Mouse (Mus musculus): ENCODE results near the gene Alyref. TPM values are rescaled to one million over a fixed set of nuclear protein-coding genes. Genes with fewer than 3 reads are reported as not detected.

The Alyref gene
- polyA plus RNA-seq, 1 experiment from 2014 or later: 87.2 TPM

- peak overlapping the region; percentile 78 for H3K4me3 ChIP-seq (ENCODE audit: low read depth, low read length)
- peak overlapping the region; percentile 93 for H3K4me2 ChIP-seq (ENCODE audit: low read depth, low read length)
- peak overlapping the region; percentile 94 for H3K27ac ChIP-seq (ENCODE audit: low read length)
- peak overlapping the region; percentile 93 for H3K9ac ChIP-seq (ENCODE audit: low read depth, low read length)
- no peaks in the 10 kb centered on the region for H3K9me3 ChIP-seq (replicated peaks; ENCODE audit: control insufficient read depth, low read length)
- peaks cover 27% of the 10 kb centered on the region for H3K4me1 ChIP-seq (ENCODE audit: control insufficient read depth, low read depth, low read length)
- WGBS (ENCODE audit: insufficient replicate concordance): 10% methylated on average over 7 of the region's 7 CpGs
- ATAC-seq (ENCODE audit: low read depth): no peak
- H3K36me3 ChIP-seq (ENCODE audit: control insufficient read depth, insufficient read depth): no peaks in the 10 kb centered on the region
- no peaks in the 10 kb centered on the region for H3K27me3 ChIP-seq (ENCODE audit: control insufficient read depth, insufficient read depth, low read depth, low read length)
These were observed 49.4 kb downstream of the Alyref start for GRCm38 (mm10) chr11:120548786-120549167.

DNA sequence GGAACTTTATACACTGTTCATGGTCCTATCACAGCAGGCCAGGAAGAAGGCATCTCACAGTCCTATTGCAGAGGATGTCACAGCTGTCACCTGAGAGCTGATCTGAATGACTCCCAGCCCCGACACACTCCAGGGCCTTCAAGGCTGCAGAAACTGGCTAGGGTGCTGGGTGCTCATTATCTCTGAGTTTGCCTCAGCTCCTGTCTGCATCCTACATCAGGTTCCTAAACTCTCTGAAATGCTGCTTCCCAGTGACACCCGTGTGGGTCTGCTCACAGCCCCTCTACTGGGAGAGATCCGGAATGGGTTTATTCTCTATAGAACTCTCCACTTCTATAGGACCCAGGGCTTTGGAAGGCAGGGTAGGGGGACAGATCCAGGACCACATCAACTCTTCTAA lies 50.0 kb downstream of the Alyref start:
- Histone ChIP-seq H3K9ac (ENCODE audit: low read depth, low read length) (peak overlapping the region; percentile 4; the same call in 1 of the 2 replicates), H3K4me1 (ENCODE audit: control insufficient read depth, low read depth, low read length) (peaks cover 27% of the 10 kb centered on the region), H3K36me3 (ENCODE audit: control insufficient read depth, insufficient read depth) (no peaks in the 10 kb centered on the region), H3K4me3 (ENCODE audit: low read depth, low read length) (peak overlapping the region; percentile 78), H3K27me3 (ENCODE audit: control insufficient read depth, insufficient read depth, low read depth, low read length) (no peaks in the 10 kb centered on the region), H3K9me3 (replicated peaks; ENCODE audit: control insufficient read depth, low read length) (no peaks in the 10 kb centered on the region), H3K27ac (ENCODE audit: low read length) (no peak overlapping the region; the same call in none of the 2 replicates), H3K4me2 (ENCODE audit: low read depth, low read length) (peak overlapping the region; percentile 93)
- no peak for ATAC-seq (ENCODE audit: low read depth)
- WGBS (ENCODE audit: insufficient replicate concordance): 75% methylated on average over 3 of the region's 3 CpGs

- ATAC-seq (ENCODE audit: low read depth): no peak
- H3K36me3 ChIP-seq (ENCODE audit: control insufficient read depth, insufficient read depth): no peaks in the 10 kb centered on the region
- WGBS (ENCODE audit: insufficient replicate concordance): 48% methylated on average over 2 of the region's 2 CpGs
- no peak overlapping the region for H3K4me2 ChIP-seq (ENCODE audit: low read depth, low read length)
- no peaks in the 10 kb centered on the region for H3K9me3 ChIP-seq (replicated peaks; ENCODE audit: control insufficient read depth, low read length)
- no peaks in the 10 kb centered on the region for H3K27me3 ChIP-seq (ENCODE audit: control insufficient read depth, insufficient read depth, low read depth, low read length)
- no peak overlapping the region for H3K4me3 ChIP-seq (ENCODE audit: low read depth, low read length)
- peaks cover 27% of the 10 kb centered on the region for H3K4me1 ChIP-seq (ENCODE audit: control insufficient read depth, low read depth, low read length)
- H3K9ac ChIP-seq (ENCODE audit: low read depth, low read length): no peak overlapping the region
- H3K27ac ChIP-seq (ENCODE audit: low read length): no peak overlapping the region
These were observed 50.7 kb downstream of the Alyref start for GRCm38 (mm10) chr11:120547469-120547868.

DNA sequence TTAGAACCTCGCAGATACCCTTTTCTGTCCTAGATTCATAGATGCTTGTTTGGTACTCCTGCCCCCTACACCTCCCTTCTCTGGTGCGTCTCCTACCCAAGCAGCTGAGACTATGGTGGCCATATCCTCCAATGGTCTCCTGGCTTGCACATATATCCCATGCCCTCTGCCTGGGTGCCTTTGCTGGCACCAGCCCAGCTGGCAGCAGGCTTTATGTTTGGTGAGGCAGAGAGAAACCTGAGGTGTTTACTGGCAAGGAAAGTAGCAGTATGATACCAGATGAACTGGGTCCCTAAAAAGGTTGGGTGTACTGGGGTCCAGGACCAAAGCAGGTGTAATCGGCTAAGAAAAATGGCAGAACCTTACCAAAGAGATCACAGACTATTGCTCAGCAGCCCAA lies 52.2 kb downstream of the Alyref start:
- 72% methylated on average over 3 of the region's 3 CpGs for WGBS (ENCODE audit: insufficient replicate concordance)
- ATAC-seq (ENCODE audit: low read depth): no peak
- H3K9ac ChIP-seq (ENCODE audit: low read depth, low read length): no peak overlapping the region
- H3K4me2 ChIP-seq (ENCODE audit: low read depth, low read length): no peak overlapping the region
- H3K4me1 ChIP-seq (ENCODE audit: control insufficient read depth, low read depth, low read length): peaks cover 27% of the 10 kb centered on the region
- no peaks in the 10 kb centered on the region for H3K9me3 ChIP-seq (replicated peaks; ENCODE audit: control insufficient read depth, low read length)
- no peaks in the 10 kb centered on the region for H3K27me3 ChIP-seq (ENCODE audit: control insufficient read depth, insufficient read depth, low read depth, low read length)
- no peak overlapping the region for H3K4me3 ChIP-seq (ENCODE audit: low read depth, low read length)
- H3K36me3 ChIP-seq (ENCODE audit: control insufficient read depth, insufficient read depth): no peaks in the 10 kb centered on the region
- H3K27ac ChIP-seq (ENCODE audit: low read length): no peak overlapping the region

- ATAC-seq (ENCODE audit: low read depth): no peak
- Histone ChIP-seq H3K9me3 (replicated peaks; ENCODE audit: control insufficient read depth, low read length) (no peaks in the 10 kb centered on the region), H3K36me3 (ENCODE audit: control insufficient read depth, insufficient read depth) (no peaks in the 10 kb centered on the region), H3K27ac (ENCODE audit: low read length) (no peak overlapping the region), H3K4me1 (ENCODE audit: control insufficient read depth, low read depth, low read length) (peaks cover 18% of the 10 kb centered on the region), H3K4me2 (ENCODE audit: low read depth, low read length) (no peak overlapping the region), H3K9ac (ENCODE audit: low read depth, low read length) (no peak overlapping the region), H3K4me3 (ENCODE audit: low read depth, low read length) (no peak overlapping the region), H3K27me3 (ENCODE audit: control insufficient read depth, insufficient read depth, low read depth, low read length) (no peaks in the 10 kb centered on the region)
- WGBS (ENCODE audit: insufficient replicate concordance): 72% methylated on average over 6 of the region's 6 CpGs
These were observed 55.8 kb downstream of the Alyref start for GRCm38 (mm10) chr11:120542376-120542775.

Small RNA genes lying within 50 kb of the gene (microRNA-seq; reads per million reads assigned to microRNA genes)
- gene Mir6936: 4.9 reads per million, percentile 16 among the genes with 10 or more reads in this experiment

Other genes with a start within 250 kb of the Alyref start
- 531 and 545 TPM in 2 replicates for gene Actg1, start 249.8 kb downstream of the Alyref start, polyA plus RNA-seq (2015; fragmentation: Nextera tagmentation; extraction: Ambion mirVana)
- gene Fscn2, start 236.8 kb downstream of the Alyref start, polyA plus RNA-seq (2015; fragmentation: Nextera tagmentation; extraction: Ambion mirVana): not detected in 2 replicates
- gene Faap100, start 219.6 kb downstream of the Alyref start, polyA plus RNA-seq (2015; fragmentation: Nextera tagmentation; extraction: Ambion mirVana): 6.0 and 6.5 TPM in 2 replicates
- 18.5 and 19.0 TPM in 2 replicates for gene Nploc4, start 160.7 kb downstream of the Alyref start, polyA plus RNA-seq (2015; fragmentation: Nextera tagmentation; extraction: Ambion mirVana)
- not detected in 2 replicates for gene Tspan10, start 155.7 kb downstream of the Alyref start, polyA plus RNA-seq (2015; fragmentation: Nextera tagmentation; extraction: Ambion mirVana)
- 0.09 and 0.13 TPM in 2 replicates for gene Pde6g, start 144.9 kb downstream of the Alyref start, polyA plus RNA-seq (2015; fragmentation: Nextera tagmentation; extraction: Ambion mirVana)
- 9.1 and 9.3 TPM in 2 replicates for gene Oxld1, start 140.3 kb downstream of the Alyref start, polyA plus RNA-seq (2015; fragmentation: Nextera tagmentation; extraction: Ambion mirVana)
- gene Ccdc137, start 140.2 kb downstream of the Alyref start, polyA plus RNA-seq (2015; fragmentation: Nextera tagmentation; extraction: Ambion mirVana): 15.0 and 15.2 TPM in 2 replicates
- gene Arl16, start 130.8 kb downstream of the Alyref start, polyA plus RNA-seq (2015; fragmentation: Nextera tagmentation; extraction: Ambion mirVana): 12.4 and 12.5 TPM in 2 replicates
- 81.5 and 83.1 TPM in 2 replicates for gene Mrpl12, start 113.8 kb downstream of the Alyref start, polyA plus RNA-seq (2015; fragmentation: Nextera tagmentation; extraction: Ambion mirVana)
- 37.0 and 38.9 TPM in 2 replicates for gene Slc25a10, start 106.5 kb downstream of the Alyref start, polyA plus RNA-seq (2015; fragmentation: Nextera tagmentation; extraction: Ambion mirVana)
- gene Gcgr, start 67.7 kb downstream of the Alyref start, polyA plus RNA-seq (2015; fragmentation: Nextera tagmentation; extraction: Ambion mirVana): 18.7 and 20.7 TPM in 2 replicates
- gene Mcrip1, start 48.6 kb downstream of the Alyref start, polyA plus RNA-seq (2015; fragmentation: Nextera tagmentation; extraction: Ambion mirVana): 38.5 and 39.1 TPM in 2 replicates
- gene Ppp1r27, start 47.2 kb downstream of the Alyref start, polyA plus RNA-seq (2015; fragmentation: Nextera tagmentation; extraction: Ambion mirVana): 0.20 and 1.2 TPM in 2 replicates
- gene P4hb, start 25.1 kb downstream of the Alyref start, polyA plus RNA-seq (2015; fragmentation: Nextera tagmentation; extraction: Ambion mirVana): 793 and 897 TPM in 2 replicates
- 201 and 205 TPM in 2 replicates for gene Arhgdia, start 16.7 kb downstream of the Alyref start, polyA plus RNA-seq (2015; fragmentation: Nextera tagmentation; extraction: Ambion mirVana)
- 66.8 and 67.8 TPM in 2 replicates for gene Anapc11, start 56 bp upstream of the Alyref start, polyA plus RNA-seq (2015; fragmentation: Nextera tagmentation; extraction: Ambion mirVana)
- 16.2 and 16.4 TPM in 2 replicates for gene Npb, start 10.1 kb upstream of the Alyref start, polyA plus RNA-seq (2015; fragmentation: Nextera tagmentation; extraction: Ambion mirVana)
- 158 and 184 TPM in 2 replicates for gene Pcyt2, start 19.6 kb upstream of the Alyref start, polyA plus RNA-seq (2015; fragmentation: Nextera tagmentation; extraction: Ambion mirVana)
- gene Sirt7, start 26.9 kb upstream of the Alyref start, polyA plus RNA-seq (2015; fragmentation: Nextera tagmentation; extraction: Ambion mirVana): 27.3 and 28.0 TPM in 2 replicates
- gene Mafg, start 35.2 kb upstream of the Alyref start, polyA plus RNA-seq (2015; fragmentation: Nextera tagmentation; extraction: Ambion mirVana): 29.4 and 30.9 TPM in 2 replicates
- gene Pycr1, start 45.4 kb upstream of the Alyref start, polyA plus RNA-seq (2015; fragmentation: Nextera tagmentation; extraction: Ambion mirVana): 4.8 and 5.1 TPM in 2 replicates
- 0.58 and 0.61 TPM in 2 replicates for gene Myadml2, start 49.8 kb upstream of the Alyref start, polyA plus RNA-seq (2015; fragmentation: Nextera tagmentation; extraction: Ambion mirVana)
- gene Notum, start 62.8 kb upstream of the Alyref start, polyA plus RNA-seq (2015; fragmentation: Nextera tagmentation; extraction: Ambion mirVana): 0.15 and 0.20 TPM in 2 replicates
- 44.6 and 44.7 TPM in 2 replicates for gene Aspscr1, start 74.6 kb upstream of the Alyref start, polyA plus RNA-seq (2015; fragmentation: Nextera tagmentation; extraction: Ambion mirVana)
- gene Cenpx, start 115.4 kb upstream of the Alyref start, polyA plus RNA-seq (2015; fragmentation: Nextera tagmentation; extraction: Ambion mirVana): 78.1 and 87.1 TPM in 2 replicates
- 9.0 and 9.7 TPM in 2 replicates for gene Lrrc45, start 115.6 kb upstream of the Alyref start, polyA plus RNA-seq (2015; fragmentation: Nextera tagmentation; extraction: Ambion mirVana)
- gene Rac3, start 123.1 kb upstream of the Alyref start, polyA plus RNA-seq (2015; fragmentation: Nextera tagmentation; extraction: Ambion mirVana): 0.77 and 0.80 TPM in 2 replicates
- 23.4 and 27.9 TPM in 2 replicates for gene Dcxr, start 128.9 kb upstream of the Alyref start, polyA plus RNA-seq (2015; fragmentation: Nextera tagmentation; extraction: Ambion mirVana)
- gene Cbr2, start 133.7 kb upstream of the Alyref start, polyA plus RNA-seq (2015; fragmentation: Nextera tagmentation; extraction: Ambion mirVana): 0.31 TPM in 1 of 2 replicates, not detected in the other
- 1.5 and 1.6 TPM in 2 replicates for gene Hmga1b, start 164.4 kb upstream of the Alyref start, polyA plus RNA-seq (2015; fragmentation: Nextera tagmentation; extraction: Ambion mirVana)
- gene Rfng, start 185.8 kb upstream of the Alyref start, polyA plus RNA-seq (2015; fragmentation: Nextera tagmentation; extraction: Ambion mirVana): 8.6 and 11.5 TPM in 2 replicates
- 61.6 and 64.7 TPM in 2 replicates for gene Gps1, start 185.9 kb upstream of the Alyref start, polyA plus RNA-seq (2015; fragmentation: Nextera tagmentation; extraction: Ambion mirVana)
- 51.4 and 51.6 TPM in 2 replicates for gene Dus1l, start 198.0 kb upstream of the Alyref start, polyA plus RNA-seq (2015; fragmentation: Nextera tagmentation; extraction: Ambion mirVana)
- gene Fasn, start 226.2 kb upstream of the Alyref start, polyA plus RNA-seq (2015; fragmentation: Nextera tagmentation; extraction: Ambion mirVana): 20.3 and 24.2 TPM in 2 replicates

All from liver, embryonic 16.5 days (tissue).